Mouse (Mus musculus) liver, adult (tissue): ENCODE results near the gene Caskin1.

Source experiments
- GATA4 ChIP-seq: IDR thresholded peaks from 2 replicates; pipeline ENCODE4 v1.6.1; 2014; ENCODE audit warnings: mild to moderate bottlenecking, low read length; ENCODE audit not compliant: insufficient replicate concordance

Caskin1 gene

DNA sequence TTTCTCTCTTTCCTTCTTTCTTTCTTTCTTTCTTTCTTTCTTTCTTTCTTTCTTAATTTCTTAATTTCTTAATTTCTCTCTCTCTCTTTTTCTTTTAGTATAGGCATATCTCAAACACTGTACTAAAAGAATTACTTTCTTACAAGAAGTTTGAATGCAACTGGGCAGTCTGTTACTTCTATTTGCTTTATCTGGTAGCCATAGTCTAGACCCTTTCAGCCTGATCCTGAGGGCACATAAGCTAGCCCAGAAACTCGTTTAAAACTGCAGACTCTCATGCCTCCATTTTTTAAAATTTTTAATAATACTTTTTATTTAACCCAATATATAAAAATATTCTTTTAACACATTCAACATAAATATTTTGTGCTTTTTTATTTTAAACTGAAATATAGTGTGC, 9.0 kb upstream of the Caskin1 start:
- TF ChIP-seq GATA4: no peak

DNA sequence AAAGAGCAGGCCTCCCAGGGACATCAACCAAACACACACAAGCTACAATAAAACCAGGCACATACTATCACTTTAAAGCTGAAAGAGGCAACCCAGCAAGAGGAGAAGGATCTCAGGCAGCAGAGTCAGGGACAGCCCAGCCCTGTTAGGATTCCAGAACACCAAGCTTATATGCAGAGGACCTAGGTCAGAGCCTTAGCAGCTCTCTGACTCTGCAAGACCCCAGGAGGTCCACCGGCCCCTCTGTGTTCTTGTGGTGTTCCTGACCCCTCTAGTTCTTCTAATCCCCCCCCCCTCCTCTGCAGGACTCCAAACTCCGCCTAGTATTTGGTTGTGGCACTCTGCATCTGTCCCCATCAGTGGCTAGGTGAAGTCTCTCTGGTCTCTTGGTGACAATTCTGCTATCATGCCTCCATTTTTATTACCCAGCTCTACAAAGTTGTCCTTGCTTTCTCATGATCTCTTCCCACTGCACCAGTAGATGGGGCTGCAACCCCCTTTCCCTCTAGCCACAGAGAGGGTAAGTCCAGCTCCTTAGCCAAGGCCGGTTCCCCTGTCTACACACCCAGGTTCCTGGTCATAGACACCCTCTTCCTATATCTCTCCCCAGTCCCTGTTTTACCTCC, 8.1 kb upstream of the Caskin1 start:
- TF ChIP-seq GATA4: no peak

- no peak for TF ChIP-seq GATA4
Measured at GRCm38 (mm10) chr17:24481027-24481815, 7.2 kb upstream of the Caskin1 start.

DNA sequence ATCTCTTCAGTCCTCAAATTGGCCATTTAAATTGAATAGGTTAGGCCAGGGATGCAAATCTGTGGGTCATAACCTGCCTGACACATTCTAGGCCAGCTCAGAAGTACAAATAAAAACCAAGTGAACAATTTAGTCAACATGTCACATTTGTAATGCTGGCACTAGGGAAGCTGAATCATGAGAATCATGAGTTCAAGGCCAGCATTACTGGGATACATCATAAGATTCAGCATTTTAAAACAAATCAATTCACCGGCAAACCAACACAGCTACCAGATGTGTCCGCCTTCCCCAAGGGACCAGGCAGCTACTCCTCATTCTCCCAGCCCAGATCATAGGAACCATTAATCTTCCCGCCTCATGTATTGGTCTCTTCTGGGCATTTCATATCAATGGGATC, 4.9 kb upstream of the Caskin1 start:
- no peak for TF ChIP-seq GATA4

GRCm38 (mm10) chr17:24485090-24485860, 3.1 kb upstream of the Caskin1 start:
- no peak for TF ChIP-seq GATA4

DNA sequence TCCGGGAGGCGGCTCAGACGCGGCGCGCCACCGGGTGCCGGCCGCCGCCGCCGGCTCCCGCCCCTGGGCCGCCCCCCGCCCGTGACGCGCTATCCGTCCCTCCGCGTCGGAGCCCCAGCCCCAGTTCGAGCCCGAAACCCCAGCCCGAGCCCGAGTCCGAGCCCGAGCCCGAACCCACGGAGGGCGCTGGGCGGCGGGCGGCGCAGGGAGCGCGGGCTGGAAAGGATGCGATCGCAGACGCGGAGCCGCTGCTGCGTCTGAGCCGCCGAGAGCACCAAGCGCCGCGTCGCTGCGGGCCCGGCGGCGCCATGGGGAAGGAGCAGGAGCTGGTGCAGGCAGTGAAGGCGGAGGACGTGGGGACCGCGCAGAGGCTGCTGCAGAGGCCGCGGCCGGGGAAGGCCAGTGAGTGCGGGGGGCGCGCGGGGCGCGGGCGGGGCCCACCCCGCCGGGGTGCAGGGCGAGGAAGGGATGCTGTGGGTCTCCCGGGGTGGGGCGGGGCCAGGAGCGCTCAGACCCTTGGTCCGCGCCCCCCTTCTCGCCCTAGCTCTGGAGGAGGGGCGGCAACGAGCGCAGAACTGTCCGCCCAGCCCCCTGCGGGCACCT, 362 bp downstream of the Caskin1 start:
- TF ChIP-seq GATA4: no peak

DNA sequence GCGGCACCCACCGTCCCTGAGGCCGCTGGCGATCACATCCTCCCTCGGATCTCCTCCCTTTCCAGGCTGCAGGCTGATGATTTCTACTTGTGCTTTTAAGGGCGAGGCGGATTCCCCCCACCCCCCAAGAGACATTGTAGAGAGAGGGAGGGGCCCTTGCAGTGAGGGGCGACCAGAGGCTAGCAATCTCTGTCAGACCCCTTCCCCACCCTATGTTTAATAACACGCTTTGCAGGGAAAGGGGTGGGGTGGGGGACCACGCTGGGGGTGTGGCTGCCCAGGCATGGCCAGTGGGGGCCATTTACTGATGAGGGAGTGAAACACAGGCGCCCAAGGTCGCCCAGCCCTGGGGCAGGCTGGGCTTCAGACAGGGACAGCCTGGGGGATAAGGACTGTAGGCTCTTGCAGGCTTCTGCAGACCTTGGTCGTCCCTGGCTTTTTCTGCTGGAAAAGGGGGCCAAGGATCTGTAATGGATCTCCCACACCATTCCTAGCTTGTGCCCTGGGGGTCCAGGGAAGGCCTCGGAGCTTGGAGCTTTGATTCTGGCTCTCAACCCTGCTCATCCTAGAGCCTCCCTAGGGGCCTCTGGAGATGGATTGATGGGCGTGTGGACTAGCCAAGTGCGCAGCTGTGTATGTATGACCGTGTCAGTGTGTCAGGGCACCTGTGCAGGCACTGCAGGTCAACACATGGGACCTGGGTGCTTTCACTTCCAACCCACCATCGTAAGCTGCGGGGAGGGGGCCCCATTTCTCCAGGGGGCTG, 1.0 kb downstream of the Caskin1 start:
- no peak for TF ChIP-seq GATA4

GRCm38 (mm10) chr17:24490399-24490798, 2.0 kb downstream of the Caskin1 start:
- TF ChIP-seq GATA4: no peak

DNA sequence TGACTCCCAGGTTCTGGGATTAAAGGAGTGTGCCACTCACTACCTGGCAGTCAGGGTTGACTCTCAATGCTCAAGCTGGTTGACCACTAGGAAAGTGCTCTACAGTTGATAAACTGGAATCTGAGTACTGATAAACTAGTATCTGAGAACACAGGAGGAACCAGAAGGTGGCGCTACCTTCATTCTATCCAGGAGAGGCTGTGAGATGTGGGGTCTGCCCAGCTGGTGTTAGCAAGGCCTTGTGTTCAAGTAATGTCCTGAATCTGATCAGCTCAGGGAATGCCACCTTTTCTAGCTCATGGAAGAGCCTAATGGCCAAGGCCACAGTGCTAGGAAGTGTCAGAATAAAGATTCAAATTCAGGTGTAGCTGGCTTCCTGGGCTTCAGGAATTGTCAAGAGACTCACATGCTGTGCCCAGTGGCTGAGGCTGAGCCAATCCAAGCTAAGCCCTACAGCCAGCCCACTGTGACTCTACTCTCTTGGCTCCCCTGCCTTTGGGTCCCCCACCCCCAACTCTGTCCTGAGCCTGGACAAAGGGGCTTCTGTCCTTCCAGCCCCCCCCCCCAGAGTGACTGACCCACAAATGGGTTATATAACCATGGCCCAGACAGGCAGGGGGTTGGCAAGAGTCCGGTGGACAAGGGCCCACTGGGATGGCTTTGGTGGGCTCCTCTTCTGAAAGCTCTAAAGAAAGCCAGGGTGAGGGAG, 6.4 kb downstream of the Caskin1 start:
- TF ChIP-seq GATA4: no peak

DNA sequence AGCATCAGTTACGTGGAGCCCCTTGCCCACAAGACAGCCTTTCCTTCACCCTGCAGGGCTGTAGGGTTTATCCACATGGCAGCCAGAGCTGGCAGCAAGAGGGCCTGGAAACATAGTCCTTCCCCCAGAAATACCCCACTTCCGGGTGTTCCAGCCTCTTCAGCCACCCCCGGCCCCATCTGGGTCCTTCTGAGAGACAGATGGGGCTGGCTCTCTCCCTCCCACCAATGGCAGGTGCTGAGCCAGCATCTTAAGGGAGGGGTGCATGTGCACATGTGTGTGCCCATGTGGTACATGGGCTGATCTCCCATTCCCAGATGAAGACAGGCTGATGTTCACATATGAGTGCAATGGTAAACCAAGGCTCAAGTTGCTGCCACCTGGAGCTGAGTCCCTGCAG, 7.0 kb downstream of the Caskin1 start:
- no peak for TF ChIP-seq GATA4

DNA sequence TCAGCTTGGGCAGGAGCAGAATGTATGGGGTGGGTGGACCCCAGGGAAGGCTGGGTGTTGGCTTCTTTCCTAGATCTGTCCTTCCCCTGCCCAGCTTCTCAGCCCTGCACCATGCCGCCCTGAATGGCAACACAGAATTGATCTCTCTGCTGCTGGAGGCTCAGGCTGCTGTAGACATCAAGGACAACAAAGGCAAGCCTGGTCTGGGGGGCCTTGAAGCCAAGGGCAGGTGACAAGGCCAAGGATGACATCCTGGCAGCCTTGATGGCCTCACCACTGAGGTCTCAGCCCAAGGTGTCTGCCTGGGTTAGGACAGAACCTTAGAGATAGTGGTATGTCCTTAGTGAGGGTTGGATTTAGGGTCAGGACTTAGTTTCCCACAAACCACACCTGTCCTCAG, 7.6 kb downstream of the Caskin1 start:
- no peak for TF ChIP-seq GATA4

- no peak for TF ChIP-seq GATA4
Measured at GRCm38 (mm10) chr17:24502208-24502607, 13.8 kb downstream of the Caskin1 start.

DNA sequence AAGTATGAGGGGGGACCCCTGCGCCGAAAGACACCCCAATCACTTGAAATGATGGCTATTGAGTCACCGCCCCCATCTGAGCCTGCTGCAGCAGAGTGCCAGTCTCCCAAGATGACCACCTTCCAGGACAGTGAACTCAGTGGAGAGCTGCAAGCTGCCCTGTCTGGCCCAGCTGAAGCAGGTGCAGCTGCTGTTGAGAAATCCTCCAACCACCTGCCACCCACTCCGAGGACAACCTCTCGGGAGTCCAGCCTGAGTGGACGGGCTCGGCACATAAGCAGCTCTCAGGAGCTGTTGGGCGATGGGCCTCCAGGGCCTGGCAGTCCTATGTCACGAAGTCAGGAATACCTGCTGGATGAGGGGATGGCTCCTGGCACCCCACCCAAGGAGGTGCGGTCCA, 15.7 kb downstream of the Caskin1 start:
- no peak for TF ChIP-seq GATA4

- TF ChIP-seq GATA4: no peak
Measured at GRCm38 (mm10) chr17:24505286-24505955, 17.0 kb downstream of the Caskin1 start.
